30 mouse cellular contexts compared by ENCODE assay signal in the genomic region with DNA sequence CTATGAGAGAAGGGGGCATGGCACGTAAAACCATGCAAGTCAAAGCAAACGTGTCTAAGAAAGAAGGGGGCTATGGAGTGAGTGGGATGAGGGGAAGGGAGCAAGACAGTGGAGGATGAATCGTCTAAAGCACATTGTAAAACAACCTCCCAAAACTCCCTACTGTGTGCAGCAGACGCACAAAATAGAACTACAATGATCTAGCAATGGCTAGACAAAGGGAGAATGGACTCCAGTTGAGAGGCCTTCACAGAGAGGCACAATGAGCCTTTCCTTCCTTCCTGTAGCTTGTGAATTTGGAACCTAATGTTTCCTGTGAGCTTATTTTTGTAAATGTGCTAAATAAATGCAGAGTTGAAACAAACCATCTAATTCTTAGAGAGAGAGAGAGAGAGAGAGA. TPM values are rescaled to one million over a fixed set of nuclear protein-coding genes. Genes with fewer than 3 reads are reported as not detected.
DNase-seq lines count a peak whose midpoint lies in the region; ATAC-seq and TF ChIP-seq lines count a peak whose summit lies in the region.
"Had no signal": no experiment of that assay in that cellular context is flagged by ENCODE, and none has a peak within 500 bp of the region (broad histone marks: within the 10 kb centered on the region; RNA-seq: fewer than 3 reads in every experiment).

No protein-coding gene starts in this region.

- no peak for TF ChIP-seq CTCF in hindbrain, postnatal 0 days (IDR thresholded peaks at IDR 0.05; ENCODE audit: low read depth)
- no peak for TF ChIP-seq CTCF in intestine, postnatal 0 days (IDR thresholded peaks at IDR 0.05; ENCODE audit: low read depth)

- H3K4me1 ChIP-seq in hindbrain, postnatal 0 days (ENCODE audit: insufficient read depth, low read length): no peaks in the 10 kb centered on the region
- H3K4me1 ChIP-seq in intestine, postnatal 0 days (replicated peaks; ENCODE audit: control insufficient read depth, insufficient read depth, low read length): no peaks in the 10 kb centered on the region

- no peak overlapping the region for H3K27ac ChIP-seq in hindbrain, postnatal 0 days
- H3K27ac ChIP-seq in intestine, postnatal 0 days (ENCODE audit: low read depth, low read length): no peak overlapping the region

- ATAC-seq in hindbrain, postnatal 0 days: no peak
- no peak for ATAC-seq in intestine, postnatal 0 days
- ATAC-seq: activated CD4-positive, CD25-positive, alpha-beta regulatory T cell, adult 4 months; CD4-positive, CD25-positive, alpha-beta regulatory T cell, adult 4 months; Patski had no signal

- H3K27me3 ChIP-seq in hindbrain, postnatal 0 days (ENCODE audit: insufficient read depth, low read length): no peaks in the 10 kb centered on the region
- no peaks in the 10 kb centered on the region for H3K27me3 ChIP-seq in intestine, postnatal 0 days (replicated peaks; ENCODE audit: control insufficient read depth, insufficient read depth, low read length)

- no peak overlapping the region for H3K9ac ChIP-seq in hindbrain, postnatal 0 days (replicated peaks; ENCODE audit: low read length)
- H3K9ac ChIP-seq in intestine, postnatal 0 days (ENCODE audit: low read depth, low read length): no peak overlapping the region

- no peaks in the 10 kb centered on the region for H3K36me3 ChIP-seq in hindbrain, postnatal 0 days (ENCODE audit: insufficient read depth, low read length)
- H3K36me3 ChIP-seq in intestine, postnatal 0 days (ENCODE audit: control insufficient read depth, insufficient read depth): no peaks in the 10 kb centered on the region
- H3K36me3 ChIP-seq: G1E had no signal

- no peak overlapping the region for H3K4me2 ChIP-seq in hindbrain, postnatal 0 days (ENCODE audit: low read depth, low read length)
- no peak overlapping the region for H3K4me2 ChIP-seq in intestine, postnatal 0 days (replicated peaks; ENCODE audit: low read depth)

- 33% methylated on average over 4 of the region's 4 CpGs for WGBS in hindbrain, postnatal 0 days
- WGBS in intestine, postnatal 0 days: 81% methylated on average over 4 of the region's 4 CpGs

- no peaks in the 10 kb centered on the region for H3K9me3 ChIP-seq in hindbrain, postnatal 0 days (ENCODE audit: low read length)
- H3K9me3 ChIP-seq in intestine, postnatal 0 days (ENCODE audit: control insufficient read depth): no peaks in the 10 kb centered on the region
- H3K9me3 ChIP-seq: G1E had no signal

- no peak overlapping the region for H3K4me3 ChIP-seq in hindbrain, postnatal 0 days (ENCODE audit: low read length)
- no peak overlapping the region for H3K4me3 ChIP-seq in intestine, postnatal 0 days (ENCODE audit: low read depth, low read length)

- peak; percentile 15 for DNase-seq in ES-CJ7 (ENCODE audit: low read depth, low spot score)
- DNase-seq in R1 (ENCODE audit: low read depth, low spot score): peak; percentile 90
- peak; percentile 6 for DNase-seq in ZHBTc4 (ENCODE audit: low read depth, low spot score)
- no peak for DNase-seq in hindbrain, postnatal 0 days (ENCODE audit: low spot score)
- DNase-seq in cerebellum, postnatal 4 days (ENCODE audit: low spot score in 2 of 2): no peak
- DNase-seq: adrenal gland, adult 2 months; adrenal gland, adult 8-10 months; adrenal gland, postnatal 10 days; adrenal gland, postnatal 14 days; adrenal gland, postnatal 25 days; adrenal gland, postnatal 36 days; B cell, adult 2 months; cerebellum, adult 11 months; cerebellum, adult 11-12 months; cerebellum, adult 18-20 months; cerebellum, adult 2 months; cerebellum, adult 8-10 months; cerebellum, adult 9-10 months had no signal

RNA-seq across cellular contexts. Expression of a gene that starts 22.7 kb away (rescaled TPM):
- not detected in 2 replicates for total RNA-seq in hindbrain, postnatal 0 days (2014; rRNA removed)
- polyA plus RNA-seq in hindbrain, postnatal 0 days (2015; fragmentation: Nextera tagmentation; extraction: Ambion mirVana): not detected in 2 replicates
- not detected in 2 replicates for polyA plus RNA-seq in intestine, postnatal 0 days (2015; fragmentation: Nextera tagmentation; extraction: Ambion mirVana)
- total RNA-seq: adrenal gland, adult 18-20 months; adrenal gland, adult 2 months; adrenal gland, adult 8-10 months; adrenal gland, postnatal 10 days; adrenal gland, postnatal 14 days; adrenal gland, postnatal 25 days; adrenal gland, postnatal 36 days; adrenal gland, postnatal 4 days; CH12.LX; ES-E14; G1E; MEL had no signal
- polyA plus RNA-seq: activated CD4-positive, CD25-positive, alpha-beta regulatory T cell, adult 4 months; adrenal gland, adult 2 months; brain, embryonic 14.5 days; C2C12; CD4-positive, CD25-positive, alpha-beta regulatory T cell, adult 4 months; cerebellum, adult 2 months; G1E; Patski had no signal

Comparison
In these comparisons a context has a peak if more than half of its experiments do, and no peak if none do; other contexts are left out.
1. DNase-seq: peak in ES-CJ7 (single experiment), R1 (single experiment) and ZHBTc4 (single experiment); none in hindbrain, postnatal 0 days (single experiment) and cerebellum, postnatal 4 days (0 of 2).